8 mouse cellular contexts compared by ENCODE assay signal in the genomic region with DNA sequence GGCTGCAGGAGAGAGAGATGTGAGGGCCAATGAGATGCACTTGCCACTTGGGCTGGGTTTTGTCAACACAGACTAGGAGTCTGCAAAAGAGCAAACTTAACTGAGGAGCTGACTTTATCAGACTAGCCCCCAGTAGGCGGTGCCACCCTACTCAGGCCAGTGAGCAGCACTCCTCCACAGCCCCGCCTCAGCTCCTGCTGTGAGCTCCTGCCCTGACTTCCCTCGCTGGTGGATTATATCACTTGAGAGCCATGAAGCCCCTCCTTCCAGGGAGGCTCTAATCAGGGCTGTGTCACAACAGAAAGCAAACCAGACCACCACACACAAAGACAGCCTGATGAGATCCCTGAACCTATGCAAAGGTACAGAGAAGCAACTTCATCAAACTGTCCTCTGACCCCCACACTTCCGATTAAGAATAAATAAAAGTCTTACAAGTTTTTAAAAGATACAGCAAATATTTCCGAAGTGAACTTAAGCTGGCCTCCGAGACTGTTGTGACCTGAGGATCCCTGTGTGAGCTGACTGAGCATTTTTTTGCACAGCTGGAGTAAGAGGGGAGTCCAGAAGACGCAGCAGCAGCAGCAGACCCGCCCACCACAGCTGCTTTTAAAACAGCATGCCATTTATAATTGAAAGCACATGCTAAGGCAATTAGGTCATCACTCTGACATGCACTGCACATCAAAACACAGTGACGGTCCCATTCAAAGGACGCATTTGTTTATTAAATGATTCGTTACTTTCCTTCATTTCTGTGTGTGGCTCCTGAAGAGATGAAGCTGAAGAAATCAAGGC. TPM values are rescaled to one million over a fixed set of nuclear protein-coding genes. Genes with fewer than 3 reads are reported as not detected.
DNase-seq lines count a peak whose midpoint lies in the region; ATAC-seq lines count a peak whose summit lies in the region.

No protein-coding gene starts in this region.

- 0 out of 2 replicates have a peak overlapping the region, but pooled peaks have one; percentile 54 for H3K27ac ChIP-seq in embryonic facial prominence, embryonic 14.5 days (replicated peaks; ENCODE audit: low read depth, low read length)
- H3K27ac ChIP-seq in heart, embryonic 13.5 days (replicated peaks), result peak overlapping the region; percentile 71

- H3K9ac ChIP-seq in embryonic facial prominence, embryonic 14.5 days (ENCODE audit: low read depth, low read length), result 0 out of 2 replicates have a peak overlapping the region, but pooled peaks have one; percentile 27
- peak overlapping the region; percentile 33 for H3K9ac ChIP-seq in heart, embryonic 13.5 days

- no peaks in the 10 kb centered on the region for H3K27me3 ChIP-seq in embryonic facial prominence, embryonic 14.5 days (replicated peaks; ENCODE audit: control insufficient read depth, insufficient read depth, low read length)
- H3K27me3 ChIP-seq in heart, embryonic 13.5 days (replicated peaks), result no peaks in the 10 kb centered on the region

- H3K9me3 ChIP-seq in embryonic facial prominence, embryonic 14.5 days (ENCODE audit: control insufficient read depth, low read length), result no peaks in the 10 kb centered on the region
- H3K9me3 ChIP-seq in heart, embryonic 13.5 days, result no peaks in the 10 kb centered on the region

- peaks cover 19% of the 10 kb centered on the region for H3K4me1 ChIP-seq in embryonic facial prominence, embryonic 14.5 days (ENCODE audit: control insufficient read depth, insufficient read depth, low read length)
- peaks cover 50% of the 10 kb centered on the region for H3K4me1 ChIP-seq in heart, embryonic 13.5 days

- H3K4me3 ChIP-seq in embryonic facial prominence, embryonic 14.5 days (ENCODE audit: low read depth, low read length), result no peak overlapping the region
- peak overlapping the region; percentile 12 for H3K4me3 ChIP-seq in heart, embryonic 13.5 days

- 13% methylated on average over 11 of the region's 11 CpGs for WGBS in embryonic facial prominence, embryonic 14.5 days
- 8% methylated on average over 11 of the region's 11 CpGs for WGBS in heart, embryonic 13.5 days

- peak; percentile 84 for ATAC-seq in embryonic facial prominence, embryonic 14.5 days (ENCODE audit: low read depth)
- ATAC-seq in heart, embryonic 13.5 days (ENCODE audit: extremely low read depth, insufficient number of reproducible peaks, low FRiP score, low TSS enrichment), result peak; percentile 54; the same call in 1 of the 2 replicates
- peak; percentile 98 for ATAC-seq in megakaryocyte-erythroid progenitor cell, adult 5-6 weeks (replicated peaks; ENCODE audit: low FRiP score, low TSS enrichment, poor library complexity, severe bottlenecking)

- H3K36me3 ChIP-seq in embryonic facial prominence, embryonic 14.5 days (ENCODE audit: control insufficient read depth, insufficient read depth, low read length), result peaks cover 22% of the 10 kb centered on the region
- H3K36me3 ChIP-seq in heart, embryonic 13.5 days, result peaks cover 35% of the 10 kb centered on the region

- peak overlapping the region; percentile 24 for H3K4me2 ChIP-seq in embryonic facial prominence, embryonic 14.5 days (ENCODE audit: low read depth, low read length)
- peak overlapping the region; percentile 61 for H3K4me2 ChIP-seq in heart, embryonic 13.5 days

- peak; percentile 23 to 44 for DNase-seq in adrenal gland, adult (ENCODE audit: inconsistent age in 2 of 2, low spot score in 1 of 2)
- no peak for DNase-seq in adrenal gland, adult 8-10 months
- DNase-seq in embryonic facial prominence, embryonic 14.5 days (ENCODE audit: low spot score), result peak; percentile 90
- DNase-seq in kidney, postnatal 25 days, result peak; percentile 56 to 82
- DNase-seq in thymus, postnatal 25 days, result no peak
- no peak for DNase-seq in spleen, adult 18-20 months

RNA-seq across cellular contexts. Expression of gene Snx6, which starts 6.0 kb away (rescaled TPM):
- 10 to 100 TPM; 59.4 to 81.4 (median 72.3) TPM for total RNA-seq in adrenal gland, adult 8-10 months (2022)
- 171 and 183 TPM in 2 replicates for polyA plus RNA-seq in embryonic facial prominence, embryonic 14.5 days (2014; fragmentation: Nextera tagmentation; extraction: Ambion mirVana)
- polyA plus RNA-seq in heart, embryonic 13.5 days (2015; fragmentation: Nextera tagmentation; extraction: Ambion mirVana), result 106 and 110 TPM in 2 replicates
- total RNA-seq in megakaryocyte-erythroid progenitor cell, adult 5-6 weeks (2014; fragmentation: Nextera tagmentation), result 30.9 and 34.0 TPM in 2 replicates
- 56.9 and 74.7 TPM in 2 replicates for total RNA-seq in megakaryocyte-erythroid progenitor cell, adult 5-6 weeks (2017)

Comparison
In these comparisons a context has a peak if more than half of its experiments do, and no peak if none do; other contexts are left out.
1. DNase-seq: peak in adrenal gland, adult (2 of 2), embryonic facial prominence, embryonic 14.5 days (single experiment) and kidney, postnatal 25 days (2 of 2); none in adrenal gland, adult 8-10 months (single experiment), thymus, postnatal 25 days (single experiment) and spleen, adult 18-20 months (0 of 2).
2. Peak in every context shown above with its lines, with median percentiles within 50 percentile points of each other: ATAC-seq.